Mouse (Mus musculus): ENCODE results near the gene Aco1. TPM values are rescaled to one million over a fixed set of nuclear protein-coding genes. Genes with fewer than 3 reads are reported as not detected.

Aco1 gene
- total and polyA plus RNA-seq, 2 experiments from 2014 or later, result 33.2 to 57.5 TPM

DNA sequence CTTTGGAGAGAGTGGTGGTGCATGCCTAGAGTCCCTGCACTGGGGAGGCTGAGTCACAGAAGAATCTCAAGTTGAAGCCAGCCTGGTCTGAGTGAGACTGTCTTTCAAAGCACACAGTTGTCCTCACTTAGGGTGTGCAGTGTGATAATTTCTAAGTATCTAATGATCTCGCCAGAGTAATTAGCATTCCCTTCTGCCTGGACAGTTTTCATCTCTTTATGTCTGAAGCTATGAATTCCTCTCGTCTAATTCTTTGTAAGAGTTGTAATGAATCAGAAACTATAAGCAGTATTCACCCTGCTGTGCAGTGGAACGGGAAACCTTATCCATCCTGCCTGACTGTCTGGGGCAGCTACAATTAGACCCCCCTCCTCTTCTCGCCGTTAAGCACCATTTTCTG is 64.8 kb downstream of the Aco1 start:
- Histone ChIP-seq H3K4me2 (ENCODE audit: low read depth, low read length, poor library complexity, severe bottlenecking) (no peak overlapping the region), H3K9ac (replicated peaks; ENCODE audit: low read length, poor library complexity, severe bottlenecking) (no peak overlapping the region), H3K4me3 (ENCODE audit: low read depth, low read length) (no peak overlapping the region), H3K27me3 (ENCODE audit: insufficient read depth, low read length) (no peaks in the 10 kb centered on the region), H3K36me3 (ENCODE audit: insufficient read depth, low read length) (peaks cover 2% of the 10 kb centered on the region; the same call in 1 of the 2 replicates), H3K4me1 (ENCODE audit: insufficient read depth, low read length) (no peaks in the 10 kb centered on the region), H3K9me3 (ENCODE audit: low read length) (no peaks in the 10 kb centered on the region), H3K27ac (ENCODE audit: low read depth, low read length) (no peak overlapping the region)
- ATAC-seq (ENCODE audit: low FRiP score) (no peak), DNase-seq (ENCODE audit: low spot score) (no peak)
- 69% methylated on average over 5 of the region's 5 CpGs for WGBS
- no peak for TF ChIP-seq CTCF (IDR thresholded peaks at IDR 0.05)

GRCm38 (mm10) chr4:40212177-40212576 is 69.3 kb downstream of the Aco1 start:
- no peaks in the 10 kb centered on the region for H3K27me3 ChIP-seq (ENCODE audit: insufficient read depth, low read length)
- DNase-seq (ENCODE audit: low spot score), result no peak
- H3K9ac ChIP-seq (replicated peaks; ENCODE audit: low read length, poor library complexity, severe bottlenecking), result no peak overlapping the region
- no peaks in the 10 kb centered on the region for H3K36me3 ChIP-seq (ENCODE audit: insufficient read depth, low read length)
- no peak for ATAC-seq (ENCODE audit: low FRiP score)
- H3K4me3 ChIP-seq (ENCODE audit: low read depth, low read length), result no peak overlapping the region
- H3K9me3 ChIP-seq (ENCODE audit: low read length), result no peaks in the 10 kb centered on the region
- no peaks in the 10 kb centered on the region for H3K4me1 ChIP-seq (ENCODE audit: insufficient read depth, low read length)
- WGBS, result 87% methylated on average over 4 of the region's 6 CpGs
- H3K4me2 ChIP-seq (ENCODE audit: low read depth, low read length, poor library complexity, severe bottlenecking), result no peak overlapping the region
- TF ChIP-seq CTCF (IDR thresholded peaks at IDR 0.05), result no peak
- no peak overlapping the region for H3K27ac ChIP-seq (ENCODE audit: low read depth, low read length)

DNA sequence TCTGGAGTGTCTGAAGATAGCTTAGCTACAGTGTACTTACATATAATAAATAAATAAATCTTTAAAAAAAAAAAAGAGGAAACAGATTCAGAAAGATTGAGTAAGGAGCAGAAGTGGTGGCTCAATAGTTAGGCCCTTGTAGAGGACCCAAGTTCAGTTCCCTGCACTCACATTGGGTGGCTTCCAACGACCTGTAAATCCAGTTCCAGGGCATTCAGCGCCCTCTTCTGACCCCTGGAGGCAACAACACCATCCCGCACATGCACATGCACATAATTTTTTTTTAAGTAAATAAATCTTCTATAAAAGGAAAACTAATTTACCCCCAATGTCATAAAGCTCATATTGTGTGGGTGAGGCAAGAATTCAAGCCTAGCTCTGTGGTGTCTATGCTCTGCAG is 75.0 kb downstream of the Aco1 start:
- 56% methylated on average over 3 of the region's 3 CpGs for WGBS
- Histone ChIP-seq H3K27ac (ENCODE audit: low read depth, low read length) (no peak overlapping the region), H3K4me1 (ENCODE audit: insufficient read depth, low read length) (no peaks in the 10 kb centered on the region), H3K4me3 (ENCODE audit: low read depth, low read length) (no peak overlapping the region), H3K4me2 (ENCODE audit: low read depth, low read length, poor library complexity, severe bottlenecking) (no peak overlapping the region), H3K9me3 (ENCODE audit: low read length) (no peaks in the 10 kb centered on the region), H3K27me3 (ENCODE audit: insufficient read depth, low read length) (no peaks in the 10 kb centered on the region), H3K9ac (replicated peaks; ENCODE audit: low read length, poor library complexity, severe bottlenecking) (no peak overlapping the region), H3K36me3 (ENCODE audit: insufficient read depth, low read length) (no peaks in the 10 kb centered on the region)
- TF ChIP-seq CTCF (IDR thresholded peaks at IDR 0.05), result no peak
- ATAC-seq (ENCODE audit: low FRiP score) (no peak), DNase-seq (ENCODE audit: low spot score) (no peak)

GRCm38 (mm10) chr4:40218382-40218781 is 75.5 kb downstream of the Aco1 start:
- Histone ChIP-seq H3K4me2 (ENCODE audit: low read depth, low read length, poor library complexity, severe bottlenecking) (no peak overlapping the region), H3K4me1 (ENCODE audit: insufficient read depth, low read length) (no peaks in the 10 kb centered on the region), H3K9ac (replicated peaks; ENCODE audit: low read length, poor library complexity, severe bottlenecking) (no peak overlapping the region), H3K36me3 (ENCODE audit: insufficient read depth, low read length) (no peaks in the 10 kb centered on the region), H3K4me3 (ENCODE audit: low read depth, low read length) (no peak overlapping the region), H3K9me3 (ENCODE audit: low read length) (no peaks in the 10 kb centered on the region), H3K27me3 (ENCODE audit: insufficient read depth, low read length) (no peaks in the 10 kb centered on the region), H3K27ac (ENCODE audit: low read depth, low read length) (no peak overlapping the region)
- peak; percentile 34; the same call in 1 of the 2 replicates for ATAC-seq (ENCODE audit: low FRiP score)
- TF ChIP-seq CTCF (IDR thresholded peaks at IDR 0.05), result peak; percentile 64
- 82% methylated on average over 7 of the region's 7 CpGs for WGBS
- DNase-seq (ENCODE audit: low spot score), result peak; percentile 48

DNA sequence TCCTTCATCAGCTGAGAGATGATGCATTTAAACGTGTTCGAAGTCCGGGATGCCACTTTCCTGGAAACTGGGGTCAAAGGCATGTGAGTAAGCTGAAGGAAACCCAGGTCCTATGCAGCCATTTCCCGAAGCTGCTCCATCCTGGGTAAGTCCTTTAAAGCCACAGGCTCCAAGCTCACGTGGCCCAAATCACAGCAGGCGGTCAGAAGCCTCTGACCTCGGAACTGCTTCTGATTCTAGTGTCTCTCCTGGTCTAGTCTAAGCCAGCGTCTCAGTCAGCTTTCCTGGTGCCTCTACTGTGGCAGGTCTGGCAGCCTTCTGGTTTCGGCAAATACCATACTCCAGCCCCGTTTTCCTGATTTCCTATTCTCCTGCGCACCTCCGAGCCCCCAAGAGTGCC is 77.6 kb downstream of the Aco1 start:
- no peak for TF ChIP-seq CTCF (IDR thresholded peaks at IDR 0.05)
- no peak overlapping the region for H3K27ac ChIP-seq (ENCODE audit: low read depth, low read length)
- WGBS, result 23% methylated on average over 12 of the region's 12 CpGs
- H3K36me3 ChIP-seq (ENCODE audit: insufficient read depth, low read length), result no peaks in the 10 kb centered on the region
- no peak for ATAC-seq (ENCODE audit: low FRiP score)
- peak overlapping the region; percentile 28; the same call in 1 of the 2 replicates for H3K4me2 ChIP-seq (ENCODE audit: low read depth, low read length, poor library complexity, severe bottlenecking)
- H3K4me1 ChIP-seq (ENCODE audit: insufficient read depth, low read length), result no peaks in the 10 kb centered on the region
- no peaks in the 10 kb centered on the region for H3K9me3 ChIP-seq (ENCODE audit: low read length)
- H3K9ac ChIP-seq (replicated peaks; ENCODE audit: low read length, poor library complexity, severe bottlenecking), result no peak overlapping the region
- H3K27me3 ChIP-seq (ENCODE audit: insufficient read depth, low read length), result no peaks in the 10 kb centered on the region
- H3K4me3 ChIP-seq (ENCODE audit: low read depth, low read length), result no peak overlapping the region
- DNase-seq (ENCODE audit: low spot score), result no peak

GRCm38 (mm10) chr4:40221004-40221760 is 78.3 kb downstream of the Aco1 start:
- TF ChIP-seq CTCF (IDR thresholded peaks at IDR 0.05), result no peak
- Histone ChIP-seq H3K4me1 (ENCODE audit: insufficient read depth, low read length) (no peaks in the 10 kb centered on the region), H3K4me2 (ENCODE audit: low read depth, low read length, poor library complexity, severe bottlenecking) (0 out of 2 replicates have a peak overlapping the region, but pooled peaks have one; percentile 28), H3K9ac (replicated peaks; ENCODE audit: low read length, poor library complexity, severe bottlenecking) (no peak overlapping the region), H3K36me3 (ENCODE audit: insufficient read depth, low read length) (no peaks in the 10 kb centered on the region), H3K27ac (ENCODE audit: low read depth, low read length) (no peak overlapping the region), H3K27me3 (ENCODE audit: insufficient read depth, low read length) (no peaks in the 10 kb centered on the region), H3K4me3 (ENCODE audit: low read depth, low read length) (no peak overlapping the region), H3K9me3 (ENCODE audit: low read length) (no peaks in the 10 kb centered on the region)
- DNase-seq (ENCODE audit: low spot score), result no peak
- ATAC-seq (ENCODE audit: low FRiP score), result no peak
- 42% methylated on average over 14 of the region's 14 CpGs for WGBS

Data from midbrain, postnatal 0 days (tissue).